Mouse (Mus musculus): ENCODE measurements around the gene Znrd1.
A peak's percentile ranks its signal among the peaks of the same experiment; 100 is the strongest.

Gene Znrd1

DNA sequence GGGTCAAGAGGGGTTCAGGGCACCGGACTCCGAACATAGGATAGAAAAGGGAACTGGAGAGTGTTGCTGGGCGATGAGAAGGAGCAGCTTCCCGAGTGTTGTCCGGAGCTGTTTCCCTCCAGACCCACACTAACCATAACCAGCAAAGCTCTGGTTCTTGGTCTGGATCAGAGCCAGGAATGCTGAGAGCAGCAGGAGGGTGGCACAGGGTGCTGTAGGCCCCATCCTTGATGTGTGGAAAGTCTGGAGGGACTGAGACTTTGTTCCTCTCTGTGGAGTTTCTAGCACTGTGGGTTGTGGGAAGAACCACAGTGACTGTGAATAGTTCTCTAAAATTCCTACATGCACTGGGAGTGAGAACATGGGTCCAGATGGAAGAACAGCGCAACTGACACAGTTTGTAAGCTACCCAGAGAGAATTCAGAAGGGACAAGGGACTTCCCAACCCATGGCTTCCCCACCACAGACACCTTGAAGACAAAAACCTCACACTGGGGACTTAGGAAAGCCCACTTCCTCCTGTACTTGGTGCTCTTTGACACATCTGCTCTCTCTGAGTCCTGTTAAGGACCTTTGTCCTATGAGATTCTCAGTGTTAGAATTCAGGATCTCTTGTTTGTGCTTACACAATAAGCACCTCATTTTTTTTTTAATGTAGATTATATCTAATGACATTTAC, 13.0 kb upstream of the Znrd1 start:
- DNase-seq (ENCODE audit: inconsistent ontology term), result no peak

DNA sequence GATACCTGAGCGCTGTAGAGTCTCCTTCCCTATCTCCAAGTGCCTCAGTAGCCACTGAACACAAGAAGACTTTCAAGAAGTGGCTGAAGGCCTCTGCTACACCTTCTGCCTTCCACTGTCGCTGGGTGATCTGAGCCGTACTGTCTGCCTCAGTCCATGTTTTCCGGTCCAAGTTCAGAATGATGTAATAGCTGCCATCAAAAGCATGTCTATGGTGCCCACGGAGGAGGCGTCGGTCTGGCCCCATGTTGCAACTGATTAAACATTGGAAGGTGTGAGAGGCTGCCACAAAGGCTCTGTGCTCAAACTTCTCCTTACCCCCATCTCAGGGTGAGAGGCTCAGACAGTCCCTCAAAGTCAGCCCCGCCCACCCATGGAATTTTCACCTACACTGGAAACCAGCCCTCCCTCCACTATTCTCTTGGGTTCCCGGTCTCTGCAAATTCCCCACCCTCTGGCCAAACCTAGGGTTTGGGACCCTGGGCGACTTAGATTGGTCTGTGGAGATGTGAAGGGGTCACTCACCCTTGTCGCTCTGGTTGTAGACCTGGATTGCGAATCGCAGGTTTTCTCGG, 12.0 kb upstream of the Znrd1 start:
- DNase-seq (ENCODE audit: inconsistent ontology term), result no peak

DNA sequence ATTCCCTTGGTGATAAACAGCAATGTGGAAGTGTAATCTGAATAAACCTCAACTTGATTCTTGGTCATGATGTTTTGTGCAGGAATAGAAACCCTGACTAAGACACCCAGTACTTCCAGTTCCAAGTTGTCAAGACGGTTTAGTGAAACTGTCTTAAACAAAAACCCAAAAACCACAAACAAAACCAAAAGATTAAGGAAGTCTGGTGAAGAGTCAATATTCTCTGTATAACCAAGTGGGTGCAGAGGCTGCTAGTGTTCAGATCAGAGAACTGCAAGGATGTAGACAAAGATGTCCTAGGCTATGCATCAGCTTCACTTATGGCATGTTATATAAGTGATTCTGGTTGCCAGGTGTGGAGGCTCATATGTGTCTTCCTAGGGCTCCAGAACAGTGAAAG, 8.5 kb upstream of the Znrd1 start:
- DNase-seq (ENCODE audit: inconsistent ontology term), result no peak

DNA sequence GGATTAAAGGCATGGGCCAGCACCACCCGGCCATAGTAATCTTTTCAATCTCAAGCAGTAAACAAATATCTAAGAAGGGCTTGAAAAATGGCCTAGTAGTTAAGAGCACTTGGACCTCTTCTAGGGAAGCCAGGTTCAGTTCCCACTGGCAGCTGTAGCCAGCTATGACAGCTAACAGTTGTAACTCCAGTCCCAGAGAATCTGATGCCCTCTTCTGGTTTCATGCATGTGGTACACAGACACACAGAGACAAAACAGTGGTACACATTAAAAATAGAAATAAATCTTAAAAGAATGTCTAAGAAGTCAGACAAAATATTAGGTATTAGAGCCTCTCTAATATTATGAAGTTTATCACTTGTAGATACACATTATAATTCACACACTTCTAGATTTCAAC, 2.8 kb upstream of the Znrd1 start:
- no peak for DNase-seq (ENCODE audit: inconsistent ontology term)

DNA sequence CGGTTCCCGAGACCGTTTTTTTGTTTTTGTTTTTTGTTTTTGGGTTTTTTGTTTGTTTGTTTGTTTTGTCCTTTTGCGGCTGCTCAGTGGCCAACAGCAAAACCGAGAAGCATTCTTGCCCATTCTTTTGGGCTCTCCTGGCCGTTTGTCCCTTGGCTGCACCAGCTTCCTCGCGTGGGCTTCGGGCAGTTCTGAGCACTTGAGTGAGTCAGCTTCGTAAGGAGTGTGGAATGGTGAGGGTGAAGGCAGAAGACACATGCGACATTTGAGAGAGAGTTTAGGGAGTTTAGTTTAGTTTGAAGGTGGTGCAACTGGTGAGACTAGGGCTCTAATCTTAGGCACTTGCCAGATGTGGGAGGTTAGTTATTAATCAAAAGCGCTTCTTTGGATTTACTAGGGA, 525 bp upstream of the Znrd1 start:
- DNase-seq (ENCODE audit: inconsistent ontology term), result no peak

DNA sequence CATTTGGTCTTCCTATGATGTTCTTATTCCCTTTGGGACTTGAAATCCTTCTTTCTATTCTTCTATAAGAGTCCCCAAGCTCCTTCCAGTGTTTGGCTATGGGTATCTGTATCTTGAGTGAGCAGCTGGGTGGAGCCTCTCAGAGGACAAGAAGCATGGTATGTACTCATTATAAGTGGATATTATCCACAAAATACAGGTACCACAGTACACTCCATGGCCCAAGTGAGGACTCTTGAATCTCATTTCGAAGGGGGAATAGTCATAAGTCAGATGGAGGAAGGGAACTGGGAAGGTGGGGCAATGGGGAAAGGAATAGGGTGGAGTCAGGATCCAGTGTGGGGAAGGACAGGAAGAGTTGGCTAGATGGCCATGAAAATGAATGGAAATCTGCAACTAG, 5.3 kb downstream of the Znrd1 start:
- DNase-seq (ENCODE audit: inconsistent ontology term), result no peak

DNA sequence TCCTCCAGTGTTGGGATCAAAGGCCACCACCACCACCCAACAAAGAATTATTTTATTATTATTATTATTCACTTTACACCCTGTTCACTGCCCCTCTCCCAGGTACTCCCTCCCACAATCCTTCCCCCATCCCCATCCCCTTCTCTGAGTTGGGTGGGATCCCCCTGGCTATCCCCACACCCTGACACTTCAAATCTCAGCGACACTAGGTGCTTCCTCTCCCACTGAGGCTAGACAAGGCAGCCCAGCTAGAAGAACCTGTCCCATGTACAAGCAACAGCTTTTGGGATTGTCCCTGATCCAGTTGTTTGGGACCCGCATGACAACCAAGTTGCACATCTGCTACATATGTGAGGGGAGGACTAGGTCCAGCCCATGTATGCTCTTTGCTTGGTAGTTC, 5.7 kb downstream of the Znrd1 start:
- no peak for DNase-seq (ENCODE audit: inconsistent ontology term)

DNA sequence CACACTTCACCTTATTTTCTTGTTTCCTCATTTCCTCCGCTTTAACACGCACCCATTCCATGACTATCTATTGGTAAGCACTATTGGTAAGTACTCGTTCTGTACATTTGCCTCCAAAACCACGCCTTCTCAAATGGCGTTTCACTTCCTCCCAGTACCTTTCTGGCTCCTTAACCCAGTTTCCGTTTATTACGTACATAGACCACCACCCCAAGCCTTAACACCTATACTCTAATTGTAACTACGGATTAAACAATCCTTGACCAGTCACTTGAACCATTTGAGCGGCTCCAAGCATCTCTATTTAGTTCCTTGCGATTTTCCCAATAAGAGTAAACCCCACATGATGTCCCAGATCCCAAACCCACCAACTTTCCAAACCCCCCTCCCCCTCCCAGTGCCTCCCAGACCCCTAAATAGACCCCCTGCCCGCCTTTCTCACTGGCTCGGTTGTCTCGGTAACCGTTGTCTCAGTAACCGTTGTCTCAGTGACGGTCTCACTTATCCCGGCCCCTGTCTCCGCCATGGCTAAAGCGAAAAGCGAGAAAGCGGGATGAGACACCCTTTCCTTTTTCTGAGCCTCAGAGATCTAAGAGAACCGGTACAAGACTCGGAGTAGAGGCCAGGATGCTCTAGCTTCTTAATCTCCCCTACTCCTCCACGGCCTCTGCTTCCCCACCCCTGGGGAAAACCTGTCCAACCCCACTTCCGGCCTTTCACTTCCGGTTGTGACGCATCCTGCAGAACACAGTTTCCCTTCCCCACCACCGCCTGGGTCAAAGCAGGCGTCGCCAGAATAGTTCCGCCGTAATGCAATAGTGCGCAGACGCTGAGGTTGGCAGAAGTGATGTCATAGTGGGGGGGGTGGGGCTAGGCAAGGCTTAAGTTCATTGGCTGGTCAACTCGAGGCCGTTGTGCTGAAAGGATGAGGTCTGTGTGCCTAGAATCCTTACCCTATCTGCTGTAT, 7.1 kb downstream of the Znrd1 start, which contains the start of gene Ppp1r11:
TSS of gene Ppp1r11 (minus strand) at position 761 of the 967 bp plus-strand sequence.
- peak; percentile 99 for DNase-seq (ENCODE audit: inconsistent ontology term)

DNA sequence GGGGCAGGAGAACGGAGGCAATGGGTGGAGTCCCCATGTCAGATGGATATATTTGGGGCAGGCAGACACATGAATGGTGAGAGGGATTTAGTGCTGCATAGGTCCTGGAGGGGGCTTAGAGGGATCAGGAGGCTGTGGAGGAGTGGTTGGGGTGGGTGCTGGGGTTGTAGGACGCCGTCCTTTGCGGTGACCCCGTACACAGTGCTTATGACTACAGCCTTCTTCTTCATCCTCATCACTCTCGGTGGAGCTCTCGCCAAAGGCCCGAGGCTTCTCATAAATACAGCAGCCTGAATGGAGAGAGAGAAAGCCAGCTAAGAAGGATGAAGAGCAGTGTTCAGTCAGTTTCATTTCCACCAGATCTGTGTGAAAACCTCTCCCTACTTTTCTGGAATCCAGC, 9.1 kb downstream of the Znrd1 start:
- no peak for DNase-seq (ENCODE audit: inconsistent ontology term)

DNA sequence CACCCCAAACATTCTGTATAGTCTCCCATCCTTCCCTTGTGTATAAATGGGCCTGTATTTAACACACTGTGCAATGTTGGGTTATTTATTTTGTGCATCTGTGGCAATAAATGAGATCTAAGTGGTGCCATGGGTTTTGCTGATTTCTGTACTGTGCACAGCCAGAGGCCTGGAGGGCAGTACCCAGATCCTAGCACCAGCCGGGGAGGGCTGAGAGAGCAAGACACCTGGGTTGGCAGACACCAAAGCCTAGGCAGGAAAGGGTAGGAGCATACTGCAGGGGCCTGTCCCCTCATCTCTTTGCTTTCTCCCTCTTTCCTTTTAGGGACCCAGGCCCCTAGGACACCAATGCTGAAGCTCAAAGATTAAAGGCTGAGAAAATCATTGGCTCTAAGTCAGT, 10.1 kb downstream of the Znrd1 start:
- no peak for DNase-seq (ENCODE audit: inconsistent ontology term)

DNA sequence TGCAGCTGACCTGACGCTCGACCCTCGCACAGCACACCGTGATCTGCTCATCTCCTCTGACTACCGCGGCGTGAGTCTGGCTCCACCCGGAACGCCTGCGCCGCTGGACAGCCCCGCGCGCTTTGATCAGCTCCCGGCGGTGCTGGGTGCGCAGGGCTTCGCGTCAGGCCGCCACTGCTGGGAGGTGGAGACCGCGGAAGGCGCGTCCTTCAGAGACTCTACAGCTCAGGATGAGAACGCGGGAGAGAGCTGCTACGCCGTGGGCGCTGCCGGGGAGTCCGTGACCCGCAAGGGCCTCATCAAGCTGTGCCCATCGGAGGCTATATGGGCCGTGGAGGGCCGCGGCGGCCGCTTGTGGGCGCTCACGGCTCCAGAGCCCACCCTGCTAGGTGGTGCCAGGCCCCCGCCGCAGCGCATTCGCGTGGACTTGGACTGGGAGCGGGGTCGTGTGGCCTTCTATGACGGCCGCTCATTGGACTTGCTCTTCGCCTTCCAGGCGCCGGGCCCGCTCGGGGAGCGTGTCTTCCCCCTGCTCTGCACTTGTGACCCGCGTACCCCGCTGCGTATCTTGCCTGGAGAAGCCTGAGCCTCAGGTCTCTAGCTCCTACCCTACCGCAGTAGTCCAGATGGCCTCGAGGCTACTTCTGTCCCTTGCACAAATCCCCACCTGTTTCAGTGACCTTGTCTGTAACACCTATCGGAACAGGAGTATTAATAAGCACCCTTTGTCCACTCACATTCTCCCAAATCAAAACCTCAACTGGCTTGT, 11.1 kb downstream of the Znrd1 start:
- DNase-seq (ENCODE audit: inconsistent ontology term), result peak; percentile 67

DNA sequence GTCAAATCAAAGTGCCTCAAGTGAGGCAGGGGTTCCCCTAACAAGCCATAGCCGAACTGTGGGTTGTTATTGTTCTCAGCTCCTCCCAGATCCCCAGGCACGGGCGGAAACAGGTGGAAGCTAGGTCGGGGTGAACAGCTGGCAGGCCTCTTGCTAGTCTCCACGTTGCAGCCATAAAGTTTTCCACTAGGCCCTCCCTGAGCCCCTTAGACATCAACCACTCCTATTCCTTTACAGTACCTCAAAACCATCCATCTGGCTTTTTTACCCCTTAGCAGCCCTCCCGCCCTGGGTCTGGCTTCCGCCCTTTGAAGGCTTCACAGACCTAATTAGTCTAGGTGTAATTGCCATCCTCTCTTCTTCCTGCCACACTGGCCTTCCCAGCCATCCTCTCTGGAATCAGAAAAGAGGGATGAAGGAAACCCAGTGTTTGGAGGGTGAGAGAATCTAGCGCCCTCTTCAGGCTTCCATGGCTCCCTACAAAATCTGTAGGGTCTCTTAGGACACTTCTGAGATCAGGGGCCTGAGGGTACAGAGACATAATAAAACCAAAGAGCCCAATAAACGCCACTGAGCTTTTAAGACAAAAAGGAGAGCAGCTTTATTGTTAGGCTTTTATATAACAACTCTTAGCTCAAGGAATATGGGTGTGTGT, 14.1 kb downstream of the Znrd1 start:
- DNase-seq (ENCODE audit: inconsistent ontology term), result no peak

DNA sequence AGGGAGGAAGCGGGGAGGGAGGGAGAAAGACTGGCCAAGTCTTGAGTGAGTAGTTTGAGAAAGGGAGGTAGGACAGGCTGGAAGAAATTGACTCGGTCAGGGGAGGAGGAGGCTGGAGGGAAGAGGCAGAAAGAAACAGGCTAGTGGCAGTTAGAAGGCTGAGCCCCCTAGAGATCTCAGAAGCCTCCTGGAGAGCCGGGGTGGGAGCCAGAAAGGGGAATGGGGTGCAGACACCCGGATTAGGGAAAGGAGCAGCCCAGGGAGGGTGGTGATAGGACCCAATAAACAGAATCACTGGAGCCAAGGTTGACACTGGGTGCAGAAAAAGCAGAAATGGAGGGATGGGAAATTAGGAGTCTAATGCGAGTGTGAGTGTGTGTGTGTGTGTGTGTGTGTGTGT, 14.7 kb downstream of the Znrd1 start:
- DNase-seq (ENCODE audit: inconsistent ontology term), result no peak

DNA sequence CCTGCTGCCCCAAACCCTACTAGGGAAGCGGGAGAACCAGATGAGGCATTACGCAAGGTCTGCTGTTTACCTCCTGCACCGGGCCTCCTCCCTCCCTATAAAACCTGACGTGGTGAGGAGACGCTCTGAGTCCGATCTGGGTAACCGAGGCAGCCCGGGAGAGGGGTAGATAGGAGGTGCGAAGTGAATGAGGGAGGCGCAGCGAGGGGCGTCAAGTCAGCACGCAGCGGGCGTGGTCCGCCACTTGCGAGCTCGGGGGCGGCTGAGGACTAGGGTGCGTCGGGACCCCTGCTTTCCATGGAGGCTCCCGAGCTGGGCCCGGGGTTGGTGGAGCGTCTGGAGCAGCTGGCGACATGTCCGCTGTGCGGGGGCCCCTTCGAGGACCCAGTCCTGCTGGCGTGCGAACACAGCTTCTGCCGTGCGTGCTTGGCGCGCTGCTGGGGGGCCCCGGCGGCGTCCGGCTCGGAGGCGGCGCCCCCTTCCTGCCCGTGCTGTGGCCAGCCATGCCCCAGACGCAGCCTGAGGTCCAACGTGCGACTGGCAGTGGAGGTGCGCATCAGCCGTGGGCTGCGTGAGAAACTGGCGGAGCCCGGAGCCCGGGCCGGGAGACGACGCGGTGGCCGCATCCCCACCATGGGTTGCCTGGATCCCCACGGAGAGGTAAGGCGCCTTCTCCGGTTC, 15.4 kb downstream of the Znrd1 start, which contains the start of gene Rnf39:
TSS of gene Rnf39 (plus strand) at position 128 of the 681 bp plus-strand sequence.
- DNase-seq (ENCODE audit: inconsistent ontology term), result no peak

DNA sequence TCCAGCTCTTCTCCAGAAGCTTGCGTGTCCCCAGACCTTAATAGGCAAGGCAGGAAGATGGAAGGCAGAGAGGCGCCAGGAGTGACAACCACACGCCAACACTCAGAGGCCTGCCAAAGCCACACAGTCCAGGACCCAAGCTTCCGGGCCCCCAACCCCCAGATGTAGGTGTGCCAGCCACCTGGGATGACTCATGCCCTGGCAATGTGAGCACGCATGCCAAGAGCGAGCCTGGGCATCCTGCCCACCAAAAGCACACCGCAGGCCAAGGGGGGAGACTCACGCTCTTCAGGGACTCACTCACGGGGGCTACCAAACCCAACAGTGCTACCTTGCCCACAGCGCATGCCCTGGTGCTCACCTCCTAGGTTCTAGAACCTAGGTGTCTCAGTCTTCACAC, 16.0 kb downstream of the Znrd1 start:
- DNase-seq (ENCODE audit: inconsistent ontology term), result peak; percentile 45

DNA sequence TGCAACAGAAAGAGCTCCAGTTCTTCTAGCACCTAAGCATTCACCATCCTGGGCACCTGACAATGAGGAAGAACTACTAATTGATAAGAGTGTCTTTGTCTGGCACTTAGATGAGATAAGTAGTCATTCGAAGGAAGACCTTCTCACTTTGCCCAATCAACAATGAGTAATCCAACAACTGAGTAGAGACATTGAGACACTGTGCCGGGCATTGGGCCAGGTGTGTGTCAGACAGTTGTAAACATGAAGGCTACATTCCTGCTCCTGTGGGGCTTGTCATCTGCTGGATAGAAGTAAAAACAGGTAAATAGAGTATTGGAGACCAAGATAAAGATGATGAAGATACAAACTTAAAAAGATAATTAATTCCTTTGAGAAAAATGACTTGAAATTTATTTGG, 20.3 kb downstream of the Znrd1 start:
- no peak for DNase-seq (ENCODE audit: inconsistent ontology term)

DNA sequence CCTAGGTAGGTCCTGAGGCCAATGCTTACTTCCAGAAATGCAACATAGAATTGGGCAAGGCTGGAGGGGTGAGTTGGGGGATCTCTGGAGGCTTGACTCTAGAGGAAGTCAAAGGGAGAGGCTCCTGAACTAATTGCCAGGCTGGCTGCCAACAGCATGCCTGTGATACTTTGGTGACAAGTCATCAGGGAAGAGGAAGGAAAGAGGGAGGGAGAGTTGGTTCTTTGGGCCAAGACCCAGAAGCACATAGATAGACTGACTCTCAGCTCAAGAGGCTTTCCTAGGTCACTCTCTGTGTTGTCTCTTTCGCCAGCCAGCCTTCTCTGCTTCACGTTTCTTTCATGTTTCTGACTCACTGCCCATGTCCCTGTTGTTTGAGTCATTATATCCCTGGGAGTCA, 26.6 kb downstream of the Znrd1 start:
- DNase-seq (ENCODE audit: inconsistent ontology term), result peak; percentile 66

DNA sequence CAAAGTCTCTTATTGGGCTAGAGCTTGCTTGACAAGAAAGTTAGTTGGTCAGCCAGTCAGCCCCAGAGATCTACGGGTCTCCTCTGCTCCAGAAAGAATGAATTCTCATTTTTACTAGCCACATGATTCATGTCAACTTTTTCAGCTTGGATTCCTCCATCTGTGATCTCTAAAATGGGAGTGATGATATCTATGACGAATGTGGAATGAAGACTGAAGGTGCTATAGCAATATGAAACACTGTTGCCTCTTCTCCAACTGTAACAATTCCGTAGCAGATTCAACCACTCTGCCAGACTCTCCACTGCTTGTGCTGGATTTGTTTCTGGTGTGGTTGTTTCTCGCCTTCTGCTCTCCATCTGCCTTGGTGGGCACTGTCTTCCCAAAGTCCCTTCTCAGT, 27.2 kb downstream of the Znrd1 start:
- DNase-seq (ENCODE audit: inconsistent ontology term), result no peak

DNA sequence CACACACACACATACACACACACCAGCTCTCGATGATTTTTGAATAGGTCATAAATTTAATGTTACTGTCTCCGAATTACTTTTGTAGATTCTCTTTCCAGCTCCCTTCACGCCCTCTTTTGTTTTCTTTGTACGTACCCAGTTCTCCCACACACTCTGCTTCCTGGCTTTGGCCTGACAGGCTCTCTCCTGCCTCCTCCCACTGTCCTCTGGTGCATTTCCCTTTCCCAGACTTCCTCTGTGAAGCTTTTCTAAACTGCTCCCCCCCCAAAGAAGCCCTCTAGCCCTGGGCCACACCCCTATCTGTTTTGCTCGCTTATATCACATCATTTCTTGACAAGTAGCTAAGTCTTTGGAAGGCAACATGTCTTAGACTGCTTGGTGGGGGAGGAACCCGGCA, 28.1 kb downstream of the Znrd1 start:
- no peak for DNase-seq (ENCODE audit: inconsistent ontology term)

DNA sequence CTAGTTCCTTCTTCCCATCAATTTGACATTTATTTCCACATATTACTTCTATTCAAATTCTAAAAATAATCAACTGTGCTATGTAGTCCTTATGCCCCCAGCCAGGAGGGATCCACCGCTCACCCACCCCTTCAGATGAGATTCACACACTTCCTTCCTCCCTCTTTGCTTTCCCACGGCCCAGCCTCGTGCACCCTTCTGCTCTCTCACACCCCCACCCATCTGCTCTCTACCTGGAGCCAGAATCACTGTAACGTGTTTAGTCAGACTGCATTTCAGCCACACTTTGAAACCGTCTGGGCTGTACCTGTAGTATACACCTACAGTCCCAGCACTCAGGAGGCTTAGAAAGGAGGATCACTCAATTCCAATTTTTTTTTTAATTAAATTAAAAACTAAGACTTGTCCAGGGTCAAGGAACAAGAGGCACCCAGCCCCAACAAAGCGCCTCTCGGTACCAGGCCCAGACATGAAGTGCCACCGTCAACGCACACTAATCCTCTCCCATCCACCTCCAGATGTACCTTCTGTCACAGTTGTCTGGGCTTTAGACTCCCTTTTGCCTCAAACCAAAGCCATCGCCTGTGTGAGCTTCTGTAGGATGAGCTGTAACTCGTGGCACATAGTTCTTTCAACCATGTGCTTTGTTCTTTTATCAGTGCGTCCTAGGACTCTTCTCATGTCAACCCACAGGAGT, 29.0 kb downstream of the Znrd1 start:
- DNase-seq (ENCODE audit: inconsistent ontology term), result no peak
